Mouse (Mus musculus) small intestine, adult 2 months (tissue): ENCODE measurements at regions not wholly inside any gene's neighbourhood (a gene's known extent, or its start where the extent isn't known, plus 50 kb on each side); places are given as distances from the start of the nearest gene placed in this dataset.

Source experiments
- CTCF ChIP-seq: fragments of 200-500 bp; IDR thresholded peaks from 2 replicates; pipeline ENCODE4 v1.5.1; 2012; ENCODE audit warnings: low read depth, mild to moderate bottlenecking, control low read depth, inconsistent platforms, low read length, moderate library complexity, mixed read lengths; ENCODE audit not compliant: insufficient replicate concordance, insufficient read length; ENCODE audit errors: extremely low read depth
- POLR2A ChIP-seq: fragments of 200-500 bp; IDR thresholded peaks from 2 replicates; pipeline ENCODE4 v1.6.1; 2012; ENCODE audit warnings: low read depth, mild to moderate bottlenecking, control low read depth, inconsistent platforms, low read length, moderate library complexity

DNA sequence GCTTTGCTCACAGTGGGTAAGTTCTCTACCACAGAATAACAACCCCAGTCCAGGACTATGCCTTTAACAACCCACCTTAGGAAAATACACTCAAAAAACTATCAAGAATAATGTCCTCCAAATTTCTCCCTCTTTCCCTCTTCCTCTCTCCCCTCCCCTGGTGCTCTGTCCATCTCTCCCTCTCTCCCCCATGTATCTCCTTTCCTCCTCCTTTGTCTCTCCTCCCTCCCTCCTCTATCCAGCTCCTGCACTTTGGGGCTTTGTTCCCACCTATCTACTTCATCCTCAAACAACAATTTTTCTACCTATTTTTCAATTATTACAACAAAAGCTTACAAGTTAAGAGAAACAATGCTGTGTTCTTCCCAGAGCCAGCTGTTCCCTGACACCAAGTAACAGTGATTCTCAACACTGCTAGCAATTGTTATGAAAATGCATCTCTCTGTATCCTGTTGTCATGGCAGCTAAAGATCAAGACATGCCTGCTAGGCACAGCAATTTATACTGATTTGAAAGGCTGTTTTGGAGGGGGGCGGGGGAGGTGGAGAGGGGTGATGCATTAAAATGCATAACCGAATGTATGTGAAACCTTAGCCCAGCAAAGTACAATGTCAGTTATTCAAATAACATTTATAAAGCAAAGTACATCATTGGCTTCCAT is 76.8 kb downstream of the Gm19935 start:
- TF ChIP-seq CTCF (no peak), POLR2A (no peak)
